Mouse (Mus musculus) MEL (cell line): ENCODE results near the gene Tspan13.

Experiments
- CHD2 ChIP-seq: IDR thresholded peaks from 2 replicates; pipeline ENCODE4 v1.6.1; 2011; ENCODE audit warnings: low read length, improper control_type of control experiment
- CTCF ChIP-seq, 3 experiments: IDR thresholded peaks in 2 of 3; conservative IDR thresholded peaks in 1 of 3; 2 replicates each; pipeline ENCODE4 v1.5.1; 2011 to 2012; ENCODE audit warnings: low read length in 3 of 3, low read depth in 2 of 3, mild to moderate bottlenecking in 2 of 3, improper control_type of control experiment in 1 of 3, inconsistent platforms in 1 of 3, mixed read lengths in 1 of 3, moderate library complexity in 1 of 3; ENCODE audit not compliant: control insufficient read depth in 1 of 3, insufficient read depth in 1 of 3, poor library complexity in 1 of 3, severe bottlenecking in 1 of 3
- ELF1 ChIP-seq: IDR thresholded peaks from 2 replicates; pipeline ENCODE4 v1.6.1; 2014; ENCODE audit warnings: low read depth, mild to moderate bottlenecking, inconsistent platforms, low read length, improper control_type of control experiment, moderate library complexity
- HCFC1 ChIP-seq: IDR thresholded peaks from 2 replicates; pipeline ENCODE4 v1.6.1; 2012; ENCODE audit warnings: low read depth, mild to moderate bottlenecking, inconsistent platforms, low read length, improper control_type of control experiment, moderate library complexity
- POLR2A ChIP-seq, 2 experiments: IDR thresholded peaks; 2 replicates each; pipeline ENCODE4 v1.6.1; 2011 to 2012; ENCODE audit warnings: low read length in 2 of 2, mild to moderate bottlenecking in 2 of 2, control low read depth in 1 of 2, improper control_type of control experiment in 1 of 2, low read depth in 1 of 2, moderate library complexity in 1 of 2; ENCODE audit not compliant: control insufficient read depth in 1 of 2, insufficient read depth in 1 of 2, poor library complexity in 1 of 2
- POLR2AphosphoS2 ChIP-seq: IDR thresholded peaks from 2 replicates; pipeline ENCODE4 v1.6.1; 2011; ENCODE audit warnings: low read length, improper control_type of control experiment
- TBP ChIP-seq: IDR thresholded peaks from 2 replicates; pipeline ENCODE4 v1.8.0; 2011; ENCODE audit warnings: low read depth, low read length, improper control_type of control experiment
- ZC3H11A ChIP-seq: IDR thresholded peaks from 2 replicates; pipeline ENCODE4 v1.6.1; 2012; ENCODE audit warnings: low read depth, mild to moderate bottlenecking, inconsistent platforms, low read length, improper control_type of control experiment
- ZNF384 ChIP-seq: IDR thresholded peaks from 2 replicates; pipeline ENCODE4 v1.6.1; 2012; ENCODE audit warnings: low read depth, mild to moderate bottlenecking, inconsistent platforms, low read length, improper control_type of control experiment

DNA sequence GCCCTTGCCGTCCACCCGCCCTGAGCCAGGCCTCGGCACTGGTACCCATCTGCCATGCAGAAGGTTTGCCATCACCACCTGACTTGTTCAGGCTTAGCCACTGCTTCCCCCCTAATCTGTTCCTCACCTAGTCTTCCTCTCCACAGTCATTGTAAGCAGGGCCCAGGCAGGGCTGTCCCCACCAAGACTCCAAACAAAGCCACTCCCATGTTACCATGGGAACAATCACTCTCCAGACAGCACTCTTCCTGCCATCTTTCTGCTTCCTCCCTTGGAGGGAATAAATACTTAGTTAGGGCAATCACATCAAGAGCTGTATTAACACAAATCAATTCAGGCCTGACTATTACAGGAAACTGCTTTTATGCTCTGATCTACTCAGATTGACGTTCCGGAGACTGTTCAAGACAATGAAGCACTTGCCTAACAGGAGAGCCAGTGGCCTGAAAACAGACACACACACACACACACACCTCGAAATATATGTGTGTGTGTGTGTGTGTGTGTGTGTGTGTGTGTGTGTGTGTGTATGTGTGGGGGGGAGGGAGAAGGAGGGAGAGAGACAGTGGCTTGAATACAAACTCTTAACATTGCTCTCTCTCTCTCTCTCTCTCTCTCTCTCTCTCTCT lies 60.5 kb downstream of the Tspan13 start:
- TF ChIP-seq ZNF384 = no peak
- no peak for TF ChIP-seq POLR2A (IDR thresholded peaks at IDR 0.05; ENCODE audit: control insufficient read depth in 1 of 2, insufficient read depth in 1 of 2, low read depth in 1 of 2, low read length in 2 of 2, poor library complexity in 1 of 2)
- no peak for TF ChIP-seq CTCF (IDR thresholded peaks at IDR 0.05 in 2 of 3, conservative IDR thresholded peaks at IDR 0.05 in 1 of 3; ENCODE audit: control insufficient read depth in 1 of 3, insufficient read depth in 1 of 3, low read depth in 2 of 3, low read length in 3 of 3, poor library complexity in 1 of 3, severe bottlenecking in 1 of 3)
- no peak for TF ChIP-seq POLR2AphosphoS2
- no peak for TF ChIP-seq HCFC1
- no peak for TF ChIP-seq TBP
- TF ChIP-seq CHD2 = no peak
- TF ChIP-seq ZC3H11A = no peak
- 0 out of 2 replicates have a peak, but pooled peaks have one; percentile 40 for TF ChIP-seq ELF1
